Mouse (Mus musculus) hindbrain, embryonic 14.5 days (tissue): Measurements from ENCODE around the gene Dip2c. TPM values are rescaled to one million over a fixed set of nuclear protein-coding genes. Genes with fewer than 3 reads are reported as not detected.

ENCODE experiments used
- ATAC-seq: fragments of 200-750 bp; cut with Nextera tagmentation; 2 replicates; pipeline ENCODE4 v1.8.0; 2017; ENCODE audit warnings: moderate number of reproducible peaks, mild to moderate bottlenecking, moderate TSS enrichment, moderate library complexity; ENCODE audit not compliant: low FRiP score
- DNase-seq: peaks from one replicate; pipeline ENCODE4 v3.0.0-alpha.2; 2015; ENCODE audit warnings: low spot score
- H3K27ac ChIP-seq: fragments of 300-500 bp; sonication (generic); 2 replicates; pipeline ENCODE4 v1.5.1; 2014; ENCODE audit warnings: mild to moderate bottlenecking, moderate library complexity
- H3K27me3 ChIP-seq: fragments of 300-500 bp; sonication (generic); 2 replicates; pipeline ENCODE4 v1.6.1; 2014; ENCODE audit warnings: mild to moderate bottlenecking, low read length, mixed read lengths; ENCODE audit not compliant: control insufficient read depth, insufficient read depth
- H3K36me3 ChIP-seq: fragments of 300-500 bp; sonication (generic); replicated peaks from 2 replicates; pipeline ENCODE4 v1.6.1; 2014; ENCODE audit not compliant: control insufficient read depth, insufficient read depth
- H3K4me1 ChIP-seq: fragments of 300-500 bp; sonication (generic); replicated peaks from 2 replicates; pipeline ENCODE4 v1.6.1; 2014; ENCODE audit warnings: antibody characterized with exemption, low read length, mixed read lengths; ENCODE audit not compliant: control insufficient read depth, insufficient read depth
- H3K4me2 ChIP-seq: fragments of 300-500 bp; sonication (generic); replicated peaks from 2 replicates; pipeline ENCODE4 v1.6.1; 2014; ENCODE audit warnings: mild to moderate bottlenecking, moderate library complexity
- H3K4me3 ChIP-seq: fragments of 300-500 bp; sonication (generic); replicated peaks from 2 replicates; pipeline ENCODE4 v1.5.1; 2014; ENCODE audit warnings: mild to moderate bottlenecking, low read length
- H3K9ac ChIP-seq: fragments of 300-500 bp; sonication (generic); 2 replicates; pipeline ENCODE4 v1.6.1; 2014
- H3K9me3 ChIP-seq: fragments of 300-500 bp; sonication (generic); 2 replicates; pipeline ENCODE4 v1.6.1; 2016; ENCODE audit warnings: low read length; ENCODE audit not compliant: control insufficient read depth
- WGBS: fragments of 180-500 bp; shearing (Covaris S2); extraction: QIAGEN DNeasy Blood & Tissue Kit; methylation state at CpG from one replicate; pipeline ENCODE4 v1.1.7; 2014; 5-methylcytosine and 5-hydroxymethylcytosine counted together
- polyA plus RNA-seq: library from polyadenylated mRNA; unstranded; fragments of >200 nt; fragmentation: Nextera tagmentation; extraction: Ambion mirVana; gene quantifications from 2 replicates; pipeline ENCODE4 v1.2.1, GENCODE M21; 2014

Gene Dip2c
- polyA plus RNA-seq, 1 experiment from 2014 or later: 24.0 TPM

DNA sequence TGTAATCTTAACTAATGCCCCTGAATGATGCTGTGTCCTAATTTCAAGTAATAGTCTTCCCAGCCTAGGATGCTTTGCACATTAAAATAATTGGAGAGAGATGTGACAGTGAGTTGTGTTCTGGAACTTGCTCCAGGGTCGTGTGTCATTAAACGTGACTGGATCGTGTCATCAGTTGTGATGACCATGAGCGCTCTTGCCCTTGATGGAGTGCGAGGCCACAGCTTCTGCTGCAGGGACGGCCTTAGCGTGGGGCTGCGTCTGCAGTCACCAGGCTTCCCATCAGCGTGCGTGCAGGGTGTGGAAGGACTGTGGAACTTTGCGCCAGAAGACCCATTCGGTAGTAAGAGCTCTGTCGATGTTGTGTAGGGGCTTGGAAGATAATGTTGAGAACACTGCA is 372.4 kb downstream of the Dip2c start:
- H3K27me3 ChIP-seq: no peaks in the 10 kb centered on the region
- WGBS: 94% methylated on average over 13 of the region's 13 CpGs
- H3K9ac ChIP-seq: no peak overlapping the region
- no peak overlapping the region for H3K4me2 ChIP-seq
- no peaks in the 10 kb centered on the region for H3K9me3 ChIP-seq
- DNase-seq (no peak), ATAC-seq (no peak)
- H3K4me3 ChIP-seq: no peak overlapping the region
- H3K27ac ChIP-seq: no peak overlapping the region
- H3K36me3 ChIP-seq: peaks cover 24% of the 10 kb centered on the region
- H3K4me1 ChIP-seq: no peaks in the 10 kb centered on the region

DNA sequence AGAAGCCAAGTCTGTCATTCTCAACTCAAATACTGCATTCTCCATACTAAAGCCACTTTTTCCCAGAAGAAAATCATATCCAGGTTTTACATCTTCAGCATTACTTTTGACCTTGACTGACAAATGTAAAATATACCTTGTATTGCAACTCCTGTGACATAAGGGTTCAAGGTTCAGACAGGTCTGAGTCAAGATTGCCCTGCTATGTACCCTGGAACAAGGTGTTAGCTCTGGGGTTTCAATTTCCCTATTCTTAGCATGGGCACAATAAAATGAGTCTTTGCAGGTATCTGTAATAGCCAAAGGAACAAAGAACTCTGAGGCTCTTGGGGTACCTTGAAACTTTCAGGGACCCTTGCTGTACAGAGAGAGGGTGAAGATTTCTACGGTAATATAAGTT is 373.6 kb downstream of the Dip2c start:
- Histone ChIP-seq H3K4me1 (no peaks in the 10 kb centered on the region), H3K4me2 (no peak overlapping the region), H3K9ac (no peak overlapping the region), H3K27ac (no peak overlapping the region), H3K27me3 (no peaks in the 10 kb centered on the region), H3K9me3 (no peaks in the 10 kb centered on the region), H3K36me3 (peaks cover 24% of the 10 kb centered on the region), H3K4me3 (no peak overlapping the region)
- WGBS: 97% methylated on average over 1 of the region's 1 CpGs
- no peak for ATAC-seq
- DNase-seq: no peak

DNA sequence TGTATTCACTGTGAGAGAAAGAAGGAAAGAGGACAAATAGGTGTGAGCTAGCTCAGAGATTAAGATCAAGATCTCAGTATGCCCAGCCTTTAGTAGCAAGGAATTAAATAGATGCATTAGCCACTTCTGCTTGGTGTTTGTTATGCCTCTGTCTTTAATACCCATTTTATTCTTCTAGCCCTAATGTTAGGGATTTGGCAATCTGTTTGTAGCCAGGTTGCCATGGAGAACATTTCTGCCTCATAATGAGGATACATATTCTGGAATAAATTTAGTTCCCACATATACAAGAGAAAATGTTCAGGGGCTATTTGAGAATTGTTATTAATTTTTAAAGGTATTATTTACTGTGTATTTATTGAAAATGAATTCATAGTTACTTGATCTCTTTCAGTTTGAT is 374.3 kb downstream of the Dip2c start:
- ATAC-seq: no peak

DNA sequence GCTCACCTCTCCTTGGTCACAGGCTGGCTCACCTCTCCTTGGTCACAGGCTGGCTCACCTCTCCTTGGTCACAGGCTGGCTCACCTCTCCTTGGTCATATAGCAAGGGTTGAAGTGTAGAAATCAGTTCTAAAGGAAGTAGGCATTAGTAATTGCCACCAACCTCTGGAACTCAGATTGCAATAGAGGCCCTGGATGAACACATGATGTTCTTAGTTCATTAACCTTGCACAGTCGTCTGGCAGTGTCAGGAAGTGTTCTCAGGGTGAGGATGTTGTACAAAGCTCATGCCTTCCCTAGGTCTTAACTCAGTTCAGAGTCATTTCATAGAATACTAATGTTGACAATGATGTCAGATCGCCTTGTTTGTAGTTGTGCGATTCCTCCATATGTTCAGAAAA is 376.7 kb downstream of the Dip2c start:
- H3K4me2 ChIP-seq: no peak overlapping the region
- H3K9me3 ChIP-seq: no peaks in the 10 kb centered on the region
- DNase-seq (no peak), ATAC-seq (no peak)
- H3K4me1 ChIP-seq: no peaks in the 10 kb centered on the region
- no peak overlapping the region for H3K9ac ChIP-seq
- WGBS: 86% methylated on average over 3 of the region's 3 CpGs
- no peaks in the 10 kb centered on the region for H3K27me3 ChIP-seq
- no peak overlapping the region for H3K27ac ChIP-seq
- no peak overlapping the region for H3K4me3 ChIP-seq
- H3K36me3 ChIP-seq: peaks cover 20% of the 10 kb centered on the region

More for the DNA sequence above, 374.3 kb downstream of the Dip2c start:
- peaks cover 19% of the 10 kb centered on the region for H3K36me3 ChIP-seq
- H3K27ac ChIP-seq: no peak overlapping the region
- no peaks in the 10 kb centered on the region for H3K27me3 ChIP-seq
- no peak for DNase-seq
- H3K4me3 ChIP-seq: no peak overlapping the region
- no peak overlapping the region for H3K9ac ChIP-seq
- no peaks in the 10 kb centered on the region for H3K9me3 ChIP-seq
- H3K4me2 ChIP-seq: no peak overlapping the region
- no peaks in the 10 kb centered on the region for H3K4me1 ChIP-seq

DNA sequence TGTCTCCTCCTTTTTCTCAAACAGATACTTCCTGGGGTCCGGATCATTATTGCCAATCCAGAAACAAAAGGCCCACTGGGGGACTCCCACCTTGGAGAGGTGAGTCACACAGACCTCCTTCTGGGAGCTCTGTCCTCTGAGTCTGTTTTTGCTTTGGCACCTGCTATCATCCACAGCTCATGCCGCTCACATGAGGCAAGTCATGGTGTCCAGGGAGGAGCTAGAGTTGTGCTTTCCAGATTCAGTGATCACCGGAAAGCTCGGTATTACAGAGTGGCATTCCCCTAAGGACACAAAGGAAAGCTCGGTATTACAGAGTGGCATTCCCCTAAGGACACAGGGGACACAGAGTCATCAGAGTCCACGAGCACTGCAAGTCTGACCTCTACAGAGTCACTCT is 380.3 kb downstream of the Dip2c start:
- H3K4me3 ChIP-seq: no peak overlapping the region
- no peak overlapping the region for H3K9ac ChIP-seq
- no peaks in the 10 kb centered on the region for H3K27me3 ChIP-seq
- no peak for DNase-seq
- 95% methylated on average over 6 of the region's 6 CpGs for WGBS
- no peaks in the 10 kb centered on the region for H3K4me1 ChIP-seq
- no peaks in the 10 kb centered on the region for H3K9me3 ChIP-seq
- no peak overlapping the region for H3K27ac ChIP-seq
- peaks cover 47% of the 10 kb centered on the region for H3K36me3 ChIP-seq
- ATAC-seq: no peak
- H3K4me2 ChIP-seq: no peak overlapping the region

DNA sequence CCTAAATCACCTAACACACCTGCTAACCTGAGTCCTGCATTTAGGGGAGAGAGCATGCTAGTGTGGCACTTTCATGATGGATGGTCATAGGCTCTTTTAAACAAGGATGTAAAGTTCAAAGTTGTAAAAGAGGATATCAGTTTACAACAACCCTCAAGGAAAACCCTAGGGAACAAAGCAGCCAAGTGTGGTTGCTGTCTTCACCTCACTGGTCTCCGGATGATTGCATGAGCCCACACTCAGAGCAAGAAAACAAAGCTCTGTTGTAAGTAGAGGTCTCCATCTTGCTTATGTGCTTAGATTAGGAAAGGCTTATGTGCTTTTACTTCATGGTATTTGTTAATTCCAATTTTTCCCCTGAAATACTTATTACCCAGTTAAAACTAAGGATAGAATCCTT is 384.4 kb downstream of the Dip2c start:
- Histone ChIP-seq H3K9me3 (no peaks in the 10 kb centered on the region), H3K4me2 (no peak overlapping the region), H3K4me3 (no peak overlapping the region), H3K27me3 (no peaks in the 10 kb centered on the region), H3K4me1 (no peaks in the 10 kb centered on the region), H3K27ac (no peak overlapping the region), H3K36me3 (peaks cover 78% of the 10 kb centered on the region), H3K9ac (no peak overlapping the region)
- no peak for DNase-seq
- ATAC-seq: no peak
- WGBS: 91% methylated on average over 1 of the region's 1 CpGs

DNA sequence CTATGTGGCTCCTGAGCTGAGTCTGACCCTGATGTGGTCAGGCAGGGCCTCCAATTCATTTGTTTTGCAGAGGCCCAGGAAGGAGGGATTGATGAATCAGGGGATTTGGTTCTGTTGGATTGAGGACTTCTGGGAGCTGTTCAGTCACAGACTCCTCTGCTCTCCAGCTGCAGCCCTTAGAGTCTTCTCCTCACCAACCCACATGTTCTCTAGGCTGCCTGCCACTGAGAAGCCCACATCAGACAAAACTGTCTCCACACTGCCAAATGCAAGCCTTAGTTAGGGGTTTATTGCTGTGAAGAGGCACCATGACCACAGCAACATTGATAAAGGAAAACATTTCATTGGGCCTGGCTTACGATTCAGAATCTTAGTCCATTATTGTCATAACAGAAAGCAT is 387.3 kb downstream of the Dip2c start:
- WGBS: 98% methylated on average over 1 of the region's 1 CpGs
- Histone ChIP-seq H3K4me1 (no peaks in the 10 kb centered on the region), H3K36me3 (peaks cover 72% of the 10 kb centered on the region)

DNA sequence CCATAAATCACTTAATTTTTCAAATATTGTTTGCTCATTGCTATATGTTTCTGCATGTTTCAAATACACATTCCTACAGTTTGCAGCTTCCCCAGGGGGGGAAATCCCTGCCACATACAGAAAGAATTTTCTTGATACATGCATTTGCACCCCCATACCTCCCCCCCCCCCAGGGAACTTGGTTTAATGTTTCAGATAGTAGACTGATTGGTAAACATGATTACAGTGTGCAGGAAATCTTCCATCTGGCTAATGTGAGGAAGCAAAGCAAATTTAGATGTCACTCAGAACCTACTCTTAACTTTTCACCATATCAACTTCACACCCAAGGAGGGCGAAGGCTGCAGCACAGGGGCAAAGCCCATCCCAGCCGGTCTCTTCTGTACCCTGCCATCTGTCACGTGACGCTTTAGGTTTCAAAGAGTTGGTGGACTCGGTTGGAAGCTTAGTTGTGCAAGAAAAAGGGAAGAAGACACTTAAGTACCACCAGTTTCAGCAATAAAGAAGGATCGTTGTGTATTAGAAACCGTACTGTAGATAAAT is 391.7 kb downstream of the Dip2c start:
- H3K27ac ChIP-seq: no peak overlapping the region
- H3K4me1 ChIP-seq: no peaks in the 10 kb centered on the region
- H3K4me2 ChIP-seq: no peak overlapping the region
- no peak overlapping the region for H3K4me3 ChIP-seq
- no peaks in the 10 kb centered on the region for H3K27me3 ChIP-seq
- no peaks in the 10 kb centered on the region for H3K9me3 ChIP-seq
- WGBS: 87% methylated on average over 7 of the region's 7 CpGs
- H3K36me3 ChIP-seq: peaks cover 42% of the 10 kb centered on the region
- ATAC-seq: no peak
- H3K9ac ChIP-seq: no peak overlapping the region
- DNase-seq: no peak

More for the DNA sequence above, 387.3 kb downstream of the Dip2c start:
- ATAC-seq: no peak
- Histone ChIP-seq H3K4me2 (no peak overlapping the region), H3K9ac (no peak overlapping the region), H3K9me3 (no peaks in the 10 kb centered on the region), H3K4me3 (no peak overlapping the region), H3K27ac (no peak overlapping the region), H3K27me3 (no peaks in the 10 kb centered on the region)
- no peak for DNase-seq

DNA sequence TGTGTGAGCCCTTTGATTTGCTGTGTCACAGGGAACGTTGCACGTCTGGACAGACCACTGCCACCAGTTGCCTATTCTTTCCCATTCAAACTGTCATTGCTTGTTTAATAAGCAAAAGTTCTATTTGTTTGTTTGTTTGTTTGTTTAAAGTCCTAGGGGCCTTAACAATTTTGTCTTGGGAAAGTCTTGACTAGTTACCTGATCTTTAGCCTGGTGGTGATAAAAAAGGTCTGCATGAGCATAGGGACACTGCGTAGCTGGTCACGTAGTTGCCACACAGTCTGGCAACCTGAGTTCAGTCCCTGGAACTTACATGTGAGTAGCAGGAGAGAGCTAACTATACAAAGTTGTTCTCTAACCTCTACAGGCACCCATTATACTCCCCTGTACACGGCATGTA is 392.9 kb downstream of the Dip2c start:
- Histone ChIP-seq H3K27me3 (no peaks in the 10 kb centered on the region), H3K36me3 (peaks cover 31% of the 10 kb centered on the region), H3K9ac (no peak overlapping the region), H3K4me3 (no peak overlapping the region), H3K27ac (no peak overlapping the region), H3K4me1 (no peaks in the 10 kb centered on the region), H3K9me3 (no peaks in the 10 kb centered on the region), H3K4me2 (no peak overlapping the region)
- DNase-seq (no peak), ATAC-seq (no peak)
- 92% methylated on average over 5 of the region's 5 CpGs for WGBS

DNA sequence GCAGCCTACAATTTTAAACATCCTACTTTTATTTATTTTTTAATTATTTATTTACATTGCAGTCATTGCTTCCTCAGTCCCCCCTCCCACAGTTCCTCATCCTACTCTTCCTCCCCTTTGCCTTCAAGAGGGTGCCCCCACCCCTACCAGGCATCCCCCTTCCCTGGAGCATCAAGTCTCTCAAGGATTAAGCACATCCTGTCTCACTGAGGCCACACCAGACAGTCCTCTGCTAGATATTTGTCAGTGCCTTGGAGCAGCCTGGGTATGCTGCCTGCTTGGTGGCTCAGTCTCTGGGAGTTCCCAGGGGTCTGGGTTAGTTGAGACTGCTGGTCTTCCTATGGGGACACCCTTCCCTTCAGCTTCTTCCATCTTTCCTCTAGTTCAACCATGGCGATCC is 397.8 kb downstream of the Dip2c start:
- no peaks in the 10 kb centered on the region for H3K27me3 ChIP-seq
- H3K27ac ChIP-seq: no peak overlapping the region
- H3K36me3 ChIP-seq: peaks cover 13% of the 10 kb centered on the region
- H3K4me3 ChIP-seq: no peak overlapping the region
- H3K4me2 ChIP-seq: no peak overlapping the region
- WGBS: 97% methylated on average over 1 of the region's 1 CpGs
- no peak for DNase-seq
- no peak overlapping the region for H3K9ac ChIP-seq
- no peaks in the 10 kb centered on the region for H3K4me1 ChIP-seq
- H3K9me3 ChIP-seq: peaks cover 13% of the 10 kb centered on the region; the same call in 1 of the 2 replicates
- ATAC-seq: no peak
